Mouse (Mus musculus): ENCODE measurements around the gene Gm13030.

DNA sequence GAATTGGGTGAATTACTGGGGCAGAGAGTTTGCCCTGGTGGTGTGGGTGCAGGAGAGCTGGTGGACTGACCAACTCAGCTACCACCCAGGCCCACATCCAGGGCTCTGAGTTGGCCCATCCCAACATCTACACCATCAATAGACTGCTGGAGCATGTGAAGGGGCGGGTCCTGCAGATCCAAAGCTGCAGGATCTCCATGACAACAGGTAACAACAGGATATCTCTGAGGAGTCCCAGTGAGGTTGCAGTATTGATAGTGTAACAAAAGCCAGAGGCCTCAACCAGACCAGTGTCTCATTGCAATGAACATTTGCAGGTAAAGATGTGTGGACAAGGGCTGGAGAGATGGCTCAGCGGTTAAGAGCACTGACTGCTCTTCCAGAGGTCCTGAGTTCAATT is 52.7 kb downstream of the Gm13030 start:
- no peak for TF ChIP-seq CTCF (IDR thresholded peaks at IDR 0.05; ENCODE audit: extremely low read depth, insufficient read depth, low read length)
- TF ChIP-seq POLR2A (IDR thresholded peaks at IDR 0.05; ENCODE audit: extremely low read depth, insufficient read depth, low read length): no peak

All from cortical plate, adult 2 months (tissue).